Mouse (Mus musculus) B cell, adult 2 months (primary cell): ENCODE results near the gene Ankrd9.

Experiments
- DNase-seq, 2 experiments: peaks; one replicate each; pipeline ENCODE4 v3.0.0; 2022

Gene Ankrd9

GRCm38 (mm10) chr12:110978607-110979406 is at the start of gene Ankrd9:
TSS of gene Ankrd9 (minus strand) at chr12:110979040.
- DNase-seq = peak; percentile 95 to 96

GRCm38 (mm10) chr12:111021577-111021976 is 42.7 kb upstream of the Ankrd9 start:
- no peak for DNase-seq

- DNase-seq = no peak
These were observed 42.3 kb upstream of the Ankrd9 start for GRCm38 (mm10) chr12:111021138-111021537.

- no peak for DNase-seq
These were observed 40.2 kb upstream of the Ankrd9 start for GRCm38 (mm10) chr12:111019086-111019485.

- no peak for DNase-seq
These were observed 39.2 kb upstream of the Ankrd9 start for GRCm38 (mm10) chr12:111018068-111018467.

- DNase-seq = no peak
These were observed 38.0 kb upstream of the Ankrd9 start for GRCm38 (mm10) chr12:111016807-111017206.

GRCm38 (mm10) chr12:111009615-111010257 is 30.9 kb upstream of the Ankrd9 start:
- DNase-seq = no peak

GRCm38 (mm10) chr12:111008500-111009490 is 30.0 kb upstream of the Ankrd9 start:
- DNase-seq = no peak

GRCm38 (mm10) chr12:111007134-111008103 is 28.6 kb upstream of the Ankrd9 start:
- peak; percentile 28 to 52 for DNase-seq

GRCm38 (mm10) chr12:111006339-111006738 is 27.5 kb upstream of the Ankrd9 start:
- no peak for DNase-seq

GRCm38 (mm10) chr12:111005803-111006202 is 27.0 kb upstream of the Ankrd9 start:
- DNase-seq = no peak

- DNase-seq = no peak
These were observed 25.3 kb upstream of the Ankrd9 start for GRCm38 (mm10) chr12:111004142-111004541.

GRCm38 (mm10) chr12:111000956-111001355 is 22.1 kb upstream of the Ankrd9 start:
- DNase-seq = no peak

- DNase-seq = no peak
These were observed 21.0 kb upstream of the Ankrd9 start for GRCm38 (mm10) chr12:110999820-111000219.

- DNase-seq = no peak
These were observed 19.3 kb upstream of the Ankrd9 start for GRCm38 (mm10) chr12:110998092-110998491.

- no peak for DNase-seq
These were observed 15.8 kb upstream of the Ankrd9 start for GRCm38 (mm10) chr12:110994666-110995065.

GRCm38 (mm10) chr12:110993226-110993625 is 14.4 kb upstream of the Ankrd9 start:
- no peak for DNase-seq

- DNase-seq = no peak
These were observed 13.9 kb upstream of the Ankrd9 start for GRCm38 (mm10) chr12:110992771-110993170.

GRCm38 (mm10) chr12:110992128-110992553 is 13.3 kb upstream of the Ankrd9 start:
- DNase-seq = peak; percentile 96 to 97

GRCm38 (mm10) chr12:110991361-110992127 is 12.7 kb upstream of the Ankrd9 start:
- peak; percentile 85 for DNase-seq

- DNase-seq = no peak
These were observed 11.7 kb upstream of the Ankrd9 start for GRCm38 (mm10) chr12:110990500-110990899.
